Mouse (Mus musculus) C2C12 (cell line): ENCODE results near the gene Bmpr1a. TPM values are rescaled to one million over a fixed set of nuclear protein-coding genes. Genes with fewer than 3 reads are reported as not detected.
A peak's percentile ranks its signal among the peaks of the same experiment; 100 is the strongest.

Source experiments
- H3K27me3 ChIP-seq: one replicate; pipeline ENCODE4 v1.6.1; 2011; ENCODE audit not compliant: control insufficient read depth, insufficient read depth, insufficient read length
- H3K36me3 ChIP-seq: one replicate; pipeline ENCODE4 v1.6.1; 2011; ENCODE audit not compliant: control insufficient read depth, insufficient read depth
- H3K4me3 ChIP-seq: one replicate; pipeline ENCODE4 v1.5.1; 2011; ENCODE audit warnings: mild to moderate bottlenecking, control low read depth; ENCODE audit not compliant: poor library complexity, insufficient read depth, severe bottlenecking
- H3K79me2 ChIP-seq: one replicate; pipeline ENCODE4 v1.6.1; 2011; ENCODE audit not compliant: control insufficient read depth, insufficient read depth
- H3K79me3 ChIP-seq: one replicate; pipeline ENCODE4 v1.6.1; 2011; ENCODE audit warnings: low read depth, control low read depth
- H3ac ChIP-seq: one replicate; pipeline ENCODE3; 2011; ENCODE audit warnings: low read depth; ENCODE audit not compliant: control insufficient read depth, insufficient read length
- CEBPB ChIP-seq: IDR thresholded peaks from one replicate; pipeline ENCODE4 v1.6.1; 2011; ENCODE audit warnings: low read depth, mild to moderate bottlenecking, control low read depth, moderate library complexity
- CTCF ChIP-seq: IDR thresholded peaks from one replicate; pipeline ENCODE4 v1.5.1; 2011; ENCODE audit not compliant: control insufficient read depth, insufficient read depth, insufficient read length
- FOSL1 ChIP-seq: IDR thresholded peaks from one replicate; pipeline ENCODE4 v1.8.0; 2011; ENCODE audit warnings: mild to moderate bottlenecking, low read length; ENCODE audit not compliant: poor library complexity, insufficient read depth, severe bottlenecking
- MAX ChIP-seq: IDR thresholded peaks from one replicate; pipeline ENCODE4 v1.6.1; 2011; ENCODE audit warnings: mild to moderate bottlenecking, control low read depth
- MYOD1 ChIP-seq: IDR thresholded peaks from one replicate; pipeline ENCODE4 v1.6.1; 2011; ENCODE audit warnings: low read depth; ENCODE audit not compliant: control insufficient read depth, insufficient read length
- MYOG ChIP-seq: IDR thresholded peaks from one replicate; pipeline ENCODE4 v1.6.1; 2011; ENCODE audit not compliant: control insufficient read depth, insufficient read length; ENCODE audit errors: extremely low read depth
- USF1 ChIP-seq: IDR thresholded peaks from one replicate; pipeline ENCODE4 v1.6.1; 2011; ENCODE audit warnings: low read depth, mild to moderate bottlenecking, control low read depth, moderate library complexity
- long read RNA-seq, 2 experiments: library from polyadenylated mRNA; unstranded; transcript quantifications; one replicate each; pipeline ENCODE4 v2.0.0; 2019 to 2020
- polyA plus RNA-seq: library from polyadenylated mRNA; unstranded; fragments of >200 nt; fragmentation: generic; extraction: Trizol; gene quantifications from one replicate; pipeline ENCODE4 v1.2.1, GENCODE M21; 2012; ENCODE audit warnings: missing spikeins

The Bmpr1a gene
- 8.9 TPM for polyA plus RNA-seq
- long read RNA-seq, experiment 1, full-length matches to known transcripts: 1 of 9 reads
- long read RNA-seq, experiment 1, partial matches to known transcripts: 3 of 9 reads
- long read RNA-seq, experiment 1, other reads (novel, unspliced or antisense): 5 of 9 reads
- long read RNA-seq, experiment 2, full-length matches to known transcripts: 10 of 30 reads
- long read RNA-seq, experiment 2, partial matches to known transcripts: 4 of 30 reads
- long read RNA-seq, experiment 2, other reads (novel, unspliced or antisense): 16 of 30 reads

GRCm38 (mm10) chr14:34503325-34503647, at the start of gene Bmpr1a:
TSS of gene Bmpr1a (minus strand) at chr14:34503341.
- peaks cover 39% of the 10 kb centered on the region for H3K79me3 ChIP-seq
- TF ChIP-seq MYOD1: no peak
- TF ChIP-seq FOSL1: no peak
- H3K36me3 ChIP-seq: no peaks in the 10 kb centered on the region
- H3ac ChIP-seq: peak within 1 kb of the TSS; percentile 78
- H3K4me3 ChIP-seq: peak within 1 kb of the TSS; percentile 79
- no peaks in the 10 kb centered on the region for H3K27me3 ChIP-seq
- peaks cover 47% of the 10 kb centered on the region for H3K79me2 ChIP-seq

GRCm38 (mm10) chr14:34552226-34552625, 49.1 kb upstream of the Bmpr1a start:
- Histone ChIP-seq H3K27me3 (no peaks in the 10 kb centered on the region), H3K79me2 (no peaks in the 10 kb centered on the region), H3K79me3 (no peaks in the 10 kb centered on the region), H3K36me3 (no peaks in the 10 kb centered on the region), H3ac (no peak overlapping the region), H3K4me3 (no peak overlapping the region)
- TF ChIP-seq MYOG (no peak), CTCF (no peak), MAX (no peak), MYOD1 (no peak)

- no peaks in the 10 kb centered on the region for H3K27me3 ChIP-seq
- H3K79me2 ChIP-seq: no peaks in the 10 kb centered on the region
- no peaks in the 10 kb centered on the region for H3K36me3 ChIP-seq
- peak; percentile 90 for TF ChIP-seq CTCF
- TF ChIP-seq USF1: no peak
- no peaks in the 10 kb centered on the region for H3K79me3 ChIP-seq
- peak overlapping the region; percentile 26 for H3K4me3 ChIP-seq
- peak overlapping the region; percentile 74 for H3ac ChIP-seq
These were observed 46.0 kb upstream of the Bmpr1a start for GRCm38 (mm10) chr14:34549004-34549671.

DNA sequence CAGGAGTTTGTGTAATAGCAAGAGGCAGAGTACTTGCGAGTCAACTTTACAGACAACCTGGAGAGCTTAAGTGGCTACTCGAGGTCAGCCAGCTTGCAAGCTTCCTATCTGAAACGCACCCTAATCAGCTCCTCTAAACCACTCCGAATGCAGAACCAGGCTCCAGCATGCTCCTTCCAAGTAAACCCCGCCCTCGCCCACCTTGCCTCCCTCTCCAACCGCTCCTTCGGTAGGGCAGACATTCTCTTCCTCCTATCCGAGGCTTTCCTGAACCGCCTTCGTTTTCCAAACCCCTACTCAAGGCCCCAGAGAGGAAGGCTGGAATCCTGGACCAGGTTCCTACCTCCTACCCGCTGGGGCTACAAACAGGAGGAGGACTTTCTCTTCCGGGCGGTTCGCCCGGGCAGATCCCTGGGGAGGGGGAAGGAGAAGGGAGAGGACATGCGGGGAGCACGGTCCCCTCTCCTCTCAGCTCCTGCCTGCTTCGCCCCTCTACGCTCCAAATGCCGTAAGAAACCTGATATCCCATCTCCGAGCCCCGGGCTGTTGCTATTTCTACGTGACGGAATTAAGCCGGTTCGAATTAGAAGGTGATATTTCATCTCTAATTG, 45.4 kb upstream of the Bmpr1a start:
- Histone ChIP-seq H3K79me2 (no peaks in the 10 kb centered on the region), H3K79me3 (no peaks in the 10 kb centered on the region), H3K27me3 (no peaks in the 10 kb centered on the region), H3K4me3 (peak overlapping the region; percentile 26), H3K36me3 (no peaks in the 10 kb centered on the region), H3ac (peak overlapping the region; percentile 74)
- no peak for TF ChIP-seq MYOG
- TF ChIP-seq USF1: no peak
- no peak for TF ChIP-seq MAX
- TF ChIP-seq MYOD1: no peak
- TF ChIP-seq CTCF: no peak
- TF ChIP-seq FOSL1: no peak
- no peak for TF ChIP-seq CEBPB

DNA sequence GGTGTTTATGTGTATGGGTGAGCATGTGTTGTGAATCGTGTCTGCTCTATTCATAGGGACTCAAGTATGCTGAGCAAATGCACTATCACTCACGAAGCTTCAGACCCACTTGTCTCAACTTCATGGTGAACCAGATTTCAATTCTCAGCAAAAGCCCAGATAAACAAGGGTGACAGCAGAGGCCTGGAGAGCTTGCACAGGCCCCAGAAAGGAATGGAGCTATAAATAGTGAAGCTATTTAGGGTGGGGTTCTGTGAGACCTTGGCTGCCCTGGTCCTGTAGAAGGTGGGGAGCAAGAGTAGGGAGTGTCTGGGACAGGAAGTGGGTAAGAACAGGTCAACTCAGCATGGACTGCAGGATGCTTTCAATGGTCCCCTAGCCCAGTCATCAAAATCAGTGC, 41.4 kb upstream of the Bmpr1a start:
- Histone ChIP-seq H3ac (no peak overlapping the region), H3K36me3 (peaks cover 7% of the 10 kb centered on the region), H3K27me3 (no peaks in the 10 kb centered on the region), H3K79me3 (no peaks in the 10 kb centered on the region), H3K79me2 (no peaks in the 10 kb centered on the region), H3K4me3 (no peak overlapping the region)
- no peak for TF ChIP-seq MAX
- TF ChIP-seq MYOG: no peak
- TF ChIP-seq CEBPB: no peak
- no peak for TF ChIP-seq FOSL1
- no peak for TF ChIP-seq USF1
- no peak for TF ChIP-seq MYOD1
- no peak for TF ChIP-seq CTCF

GRCm38 (mm10) chr14:34544001-34544400, 40.9 kb upstream of the Bmpr1a start:
- H3K27me3 ChIP-seq: no peaks in the 10 kb centered on the region
- no peak overlapping the region for H3K4me3 ChIP-seq
- TF ChIP-seq CEBPB: no peak
- TF ChIP-seq USF1: no peak
- TF ChIP-seq MYOG: no peak
- TF ChIP-seq MYOD1: no peak
- no peak for TF ChIP-seq CTCF
- no peak for TF ChIP-seq FOSL1
- TF ChIP-seq MAX: no peak
- peaks cover 7% of the 10 kb centered on the region for H3K36me3 ChIP-seq
- no peaks in the 10 kb centered on the region for H3K79me3 ChIP-seq
- no peak overlapping the region for H3ac ChIP-seq
- no peaks in the 10 kb centered on the region for H3K79me2 ChIP-seq
